Mouse (Mus musculus): ENCODE results near the gene Sele.
"Not testable (repeated sequence)": the region's sequence is repeated elsewhere in the genome, so short reads cannot be mapped to it uniquely, and the experiment has no call there.

Gene Sele

GRCm38 (mm10) chr1:164047934-164048333 is at the start of gene Sele:
Sele (plus strand) TSS chr1:164048234.
- H3K36me3 ChIP-seq (ENCODE audit: control insufficient read depth, insufficient read depth, low read length, poor library complexity, severe bottlenecking) = no peaks in the 10 kb centered on the region
- no peak for DNase-seq (ENCODE audit: low read depth, low spot score)
- no peaks in the 10 kb centered on the region for H3K27me3 ChIP-seq (ENCODE audit: control insufficient read depth, insufficient read depth, low read length, poor library complexity, severe bottlenecking)

DNA sequence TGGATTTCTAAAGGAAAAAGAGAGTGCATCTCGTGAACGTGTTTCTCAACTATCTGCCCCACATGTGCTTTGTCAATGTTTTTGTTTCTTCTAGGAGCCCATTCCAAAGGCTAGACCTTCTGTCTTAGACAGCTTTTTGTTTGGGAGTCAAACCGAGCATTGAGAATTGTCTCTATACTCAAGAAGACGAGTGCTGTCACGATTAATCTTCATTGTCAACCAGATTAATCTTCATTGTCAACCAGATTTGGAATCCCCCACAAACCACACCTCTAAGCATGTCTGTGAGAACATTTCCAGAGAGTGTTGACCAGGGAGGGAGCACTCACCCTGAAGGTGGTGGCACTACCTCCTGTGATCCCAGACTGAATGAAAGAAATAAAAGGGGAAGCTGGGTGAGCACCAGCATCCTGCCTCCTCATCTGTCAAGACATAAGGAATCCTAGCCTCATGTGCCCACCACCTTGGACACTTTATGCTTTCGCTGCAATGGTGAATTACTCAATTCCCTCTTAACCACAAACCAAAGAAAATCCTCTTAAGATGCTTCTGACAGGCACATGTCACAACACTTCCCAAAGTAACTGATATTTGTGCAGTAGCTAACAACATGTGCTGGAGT is 46.1 kb upstream of the Sele start:
- Histone ChIP-seq H3K36me3 (ENCODE audit: control insufficient read depth, insufficient read depth, low read length, poor library complexity, severe bottlenecking) (no peaks in the 10 kb centered on the region), H3K27me3 (ENCODE audit: control insufficient read depth, insufficient read depth, low read length, poor library complexity, severe bottlenecking) (no peaks in the 10 kb centered on the region)
- DNase-seq (ENCODE audit: low read depth, low spot score) = no peak

GRCm38 (mm10) chr1:164004311-164004710 is 43.7 kb upstream of the Sele start:
- Histone ChIP-seq H3K36me3 (ENCODE audit: control insufficient read depth, insufficient read depth, low read length, poor library complexity, severe bottlenecking) (no peaks in the 10 kb centered on the region), H3K27me3 (ENCODE audit: control insufficient read depth, insufficient read depth, low read length, poor library complexity, severe bottlenecking) (no peaks in the 10 kb centered on the region)
- no peak for DNase-seq (ENCODE audit: low read depth, low spot score)

- peak; percentile 77 for DNase-seq (ENCODE audit: low read depth, low spot score)
- no peaks in the 10 kb centered on the region for H3K27me3 ChIP-seq (ENCODE audit: control insufficient read depth, insufficient read depth, low read length, poor library complexity, severe bottlenecking)
Measured at GRCm38 (mm10) chr1:164009235-164009634, 38.8 kb upstream of the Sele start.

DNA sequence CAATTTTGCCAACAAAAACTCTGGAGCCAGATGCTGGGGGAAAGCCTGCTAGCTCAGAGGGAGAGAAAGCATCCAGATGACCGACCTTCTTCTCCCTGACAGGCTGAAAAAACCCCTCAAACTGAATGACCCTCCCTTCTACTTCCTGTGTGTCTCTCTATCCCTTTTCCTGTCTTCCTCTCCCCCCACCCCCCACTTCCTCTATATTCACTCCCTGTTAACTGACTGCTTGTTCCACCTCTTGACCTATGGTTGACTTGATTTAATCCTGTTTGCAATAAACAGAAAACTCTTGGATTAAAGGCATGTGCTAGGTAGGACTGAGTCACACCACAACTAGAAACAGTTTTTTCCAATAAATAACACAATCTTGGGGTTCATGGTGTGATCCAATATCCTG is 33.4 kb upstream of the Sele start:
- no peaks in the 10 kb centered on the region for H3K36me3 ChIP-seq (ENCODE audit: control insufficient read depth, insufficient read depth, low read length, poor library complexity, severe bottlenecking)
- DNase-seq (ENCODE audit: low read depth, low spot score) = no peak
- H3K27me3 ChIP-seq (ENCODE audit: control insufficient read depth, insufficient read depth, low read length, poor library complexity, severe bottlenecking) = no peaks in the 10 kb centered on the region

More at GRCm38 (mm10) chr1:164009235-164009634, 38.8 kb upstream of the Sele start:
- H3K36me3 ChIP-seq (ENCODE audit: control insufficient read depth, insufficient read depth, low read length, poor library complexity, severe bottlenecking) = no peaks in the 10 kb centered on the region

DNA sequence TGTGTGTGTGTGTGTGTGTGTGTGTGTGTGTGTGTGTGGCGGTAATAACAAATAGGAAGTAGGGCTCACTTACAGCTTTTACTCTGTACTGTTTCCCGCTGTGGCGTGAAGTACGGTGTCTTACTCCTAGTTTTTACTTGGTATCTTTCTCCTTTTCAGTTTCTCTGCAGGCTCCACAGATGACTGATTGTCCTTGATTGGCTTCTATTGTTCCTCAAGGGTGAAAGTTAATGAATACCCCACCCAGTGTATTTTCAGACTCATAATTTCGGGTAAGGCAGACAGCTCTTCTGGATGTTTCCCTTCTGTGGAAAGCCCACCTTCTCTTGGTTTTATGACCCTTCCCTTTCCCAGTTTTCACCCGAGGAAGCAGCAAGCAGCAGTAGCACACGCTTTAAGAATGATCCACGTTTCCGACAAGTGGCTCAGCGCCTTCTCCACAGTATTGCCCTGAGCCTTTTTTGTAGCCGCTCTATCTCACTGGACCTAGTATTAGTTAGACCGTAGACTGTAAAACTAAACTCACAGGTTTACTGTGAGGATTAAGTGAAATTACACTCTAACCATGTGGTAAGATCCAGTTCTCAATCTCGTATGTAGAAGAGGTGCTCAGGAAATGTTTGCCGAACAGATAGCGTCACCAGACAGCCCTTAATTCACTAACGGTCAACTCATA is 29.7 kb upstream of the Sele start:
- no peak for DNase-seq (ENCODE audit: low read depth, low spot score)
- no peaks in the 10 kb centered on the region for H3K36me3 ChIP-seq (ENCODE audit: control insufficient read depth, insufficient read depth, low read length, poor library complexity, severe bottlenecking)
- no peaks in the 10 kb centered on the region for H3K27me3 ChIP-seq (ENCODE audit: control insufficient read depth, insufficient read depth, low read length, poor library complexity, severe bottlenecking)

DNA sequence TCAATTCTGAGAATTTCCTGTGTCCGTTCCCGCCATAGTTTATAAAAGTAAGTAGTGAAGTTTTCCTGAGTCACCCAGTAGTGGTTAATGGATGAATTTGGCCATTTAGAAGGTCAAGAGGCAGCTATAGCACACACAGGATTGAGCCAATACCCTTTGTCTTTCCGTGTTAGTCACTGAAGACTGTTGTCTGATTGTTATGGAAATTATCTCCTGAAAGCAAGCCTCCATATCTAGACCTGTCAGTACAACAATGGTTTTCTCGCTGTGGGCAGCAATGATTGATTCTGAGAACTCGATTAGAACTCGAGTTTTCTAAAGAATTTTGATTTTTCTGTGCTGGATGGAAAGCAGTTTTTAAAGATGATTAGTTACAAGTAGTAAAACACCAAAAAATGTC is 28.2 kb upstream of the Sele start:
- DNase-seq (ENCODE audit: low read depth, low spot score) = no peak
- H3K36me3 ChIP-seq (ENCODE audit: control insufficient read depth, insufficient read depth, low read length, poor library complexity, severe bottlenecking) = no peaks in the 10 kb centered on the region
- no peaks in the 10 kb centered on the region for H3K27me3 ChIP-seq (ENCODE audit: control insufficient read depth, insufficient read depth, low read length, poor library complexity, severe bottlenecking)

GRCm38 (mm10) chr1:164020746-164021145 is 27.3 kb upstream of the Sele start:
- not testable (repeated sequence) for H3K36me3 ChIP-seq (ENCODE audit: control insufficient read depth, insufficient read depth, low read length, poor library complexity, severe bottlenecking); DNase-seq (ENCODE audit: low read depth, low spot score); H3K27me3 ChIP-seq (ENCODE audit: control insufficient read depth, insufficient read depth, low read length, poor library complexity, severe bottlenecking)

GRCm38 (mm10) chr1:164022106-164022505 is 25.9 kb upstream of the Sele start:
- DNase-seq (ENCODE audit: low read depth, low spot score) = peak; percentile 12
- not testable (repeated sequence) for H3K36me3 ChIP-seq (ENCODE audit: control insufficient read depth, insufficient read depth, low read length, poor library complexity, severe bottlenecking); H3K27me3 ChIP-seq (ENCODE audit: control insufficient read depth, insufficient read depth, low read length, poor library complexity, severe bottlenecking)

GRCm38 (mm10) chr1:164025685-164026084 is 22.3 kb upstream of the Sele start:
- Histone ChIP-seq H3K36me3 (ENCODE audit: control insufficient read depth, insufficient read depth, low read length, poor library complexity, severe bottlenecking) (no peaks in the 10 kb centered on the region), H3K27me3 (ENCODE audit: control insufficient read depth, insufficient read depth, low read length, poor library complexity, severe bottlenecking) (no peaks in the 10 kb centered on the region)
- no peak for DNase-seq (ENCODE audit: low read depth, low spot score)

GRCm38 (mm10) chr1:164027416-164027815 is 20.6 kb upstream of the Sele start:
- H3K36me3 ChIP-seq (ENCODE audit: control insufficient read depth, insufficient read depth, low read length, poor library complexity, severe bottlenecking) = no peaks in the 10 kb centered on the region
- no peaks in the 10 kb centered on the region for H3K27me3 ChIP-seq (ENCODE audit: control insufficient read depth, insufficient read depth, low read length, poor library complexity, severe bottlenecking)
- DNase-seq (ENCODE audit: low read depth, low spot score) = peak; percentile 14

GRCm38 (mm10) chr1:164040385-164041135 is 7.5 kb upstream of the Sele start:
- no peak for DNase-seq (ENCODE audit: low read depth, low spot score)
- H3K27me3 ChIP-seq (ENCODE audit: control insufficient read depth, insufficient read depth, low read length, poor library complexity, severe bottlenecking) = no peaks in the 10 kb centered on the region
- H3K36me3 ChIP-seq (ENCODE audit: control insufficient read depth, insufficient read depth, low read length, poor library complexity, severe bottlenecking) = no peaks in the 10 kb centered on the region

DNA sequence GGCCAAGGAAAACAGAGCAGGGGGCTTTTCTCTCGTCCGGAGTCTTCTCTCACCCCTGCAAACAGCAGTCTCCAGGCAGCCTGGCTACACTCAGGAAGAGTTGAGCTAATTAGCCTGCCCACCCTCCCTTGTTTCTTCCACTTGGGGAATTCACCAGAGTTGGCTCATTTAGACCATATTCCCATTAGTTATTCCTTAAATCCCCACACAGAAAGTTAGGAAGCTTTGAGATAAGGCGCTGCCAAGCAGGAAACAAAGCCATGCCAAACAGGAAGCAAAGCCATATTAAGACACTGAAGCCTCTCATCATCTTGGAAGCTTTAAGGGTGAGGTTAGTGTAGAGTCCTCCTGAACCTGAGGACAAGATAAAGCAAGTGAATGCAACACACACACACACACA is 4.5 kb upstream of the Sele start:
- DNase-seq (ENCODE audit: low read depth, low spot score) = no peak
- H3K27me3 ChIP-seq (ENCODE audit: control insufficient read depth, insufficient read depth, low read length, poor library complexity, severe bottlenecking) = no peaks in the 10 kb centered on the region
- H3K36me3 ChIP-seq (ENCODE audit: control insufficient read depth, insufficient read depth, low read length, poor library complexity, severe bottlenecking) = no peaks in the 10 kb centered on the region

DNA sequence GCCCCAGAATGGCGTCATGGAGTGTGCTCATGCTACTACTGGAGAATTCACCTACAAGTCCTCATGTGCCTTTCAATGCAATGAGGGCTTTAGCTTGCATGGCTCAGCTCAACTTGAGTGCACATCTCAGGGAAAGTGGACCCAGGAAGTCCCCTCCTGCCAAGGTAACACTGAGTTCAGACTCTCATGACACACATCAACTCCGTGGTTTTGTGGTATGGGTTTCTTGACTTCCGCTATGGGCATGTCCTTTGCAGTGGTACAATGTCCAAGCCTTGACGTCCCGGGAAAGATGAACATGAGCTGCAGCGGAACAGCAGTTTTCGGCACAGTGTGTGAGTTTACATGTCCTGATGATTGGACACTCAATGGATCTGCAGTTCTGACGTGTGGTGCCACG is 5.5 kb downstream of the Sele start:
- Histone ChIP-seq H3K27me3 (ENCODE audit: control insufficient read depth, insufficient read depth, low read length, poor library complexity, severe bottlenecking) (no peaks in the 10 kb centered on the region), H3K36me3 (ENCODE audit: control insufficient read depth, insufficient read depth, low read length, poor library complexity, severe bottlenecking) (no peaks in the 10 kb centered on the region)
- no peak for DNase-seq (ENCODE audit: low read depth, low spot score)

DNA sequence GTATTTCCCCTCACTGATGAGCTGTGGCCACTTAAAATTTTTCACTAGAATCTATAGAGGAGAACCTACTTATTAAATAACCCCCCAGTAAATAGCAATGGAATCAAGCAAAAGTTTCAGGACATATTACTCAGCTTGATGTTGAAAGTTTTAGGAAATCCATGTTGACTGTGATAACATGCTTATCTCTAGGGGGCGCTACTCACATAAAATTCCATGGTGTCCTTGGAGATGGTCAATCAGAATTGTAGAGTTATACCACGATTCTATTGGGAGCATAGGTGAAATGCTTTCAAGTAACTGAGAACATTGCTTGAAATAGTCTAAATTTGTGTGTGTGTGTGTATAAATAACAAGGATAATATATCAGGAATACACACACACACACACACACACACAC is 6.8 kb downstream of the Sele start:
- no peaks in the 10 kb centered on the region for H3K27me3 ChIP-seq (ENCODE audit: control insufficient read depth, insufficient read depth, low read length, poor library complexity, severe bottlenecking)
- DNase-seq (ENCODE audit: low read depth, low spot score) = peak; percentile 66
- H3K36me3 ChIP-seq (ENCODE audit: control insufficient read depth, insufficient read depth, low read length, poor library complexity, severe bottlenecking) = no peaks in the 10 kb centered on the region

All from splenic B cell, adult 2 months (primary cell).